Mouse (Mus musculus) heart, embryonic 14.5 days (tissue): ENCODE measurements at regions not wholly inside any gene's neighbourhood (a gene's known extent, or its start where the extent isn't known, plus 50 kb on each side); places are given as distances from the start of the nearest gene placed in this dataset.

Experiments used
- ATAC-seq: fragments of 200-750 bp; cut with Nextera tagmentation; 2 replicates; pipeline ENCODE4 v1.8.0; 2017; ENCODE audit warnings: low read depth, moderate TSS enrichment; ENCODE audit not compliant: insufficient number of reproducible peaks, insufficient read depth, low FRiP score
- H3K27ac ChIP-seq, 2 experiments: fragments of 200-500 bp in 1 of 2; fragments of 300-500 bp in 1 of 2; sonication (generic) in 1 of 2; replicated peaks in 1 of 2; 2 replicates each; pipeline ENCODE4 v1.5.1; 2012 to 2014; ENCODE audit warnings: low read depth in 2 of 2, low read length in 2 of 2, control low read depth in 1 of 2, mild to moderate bottlenecking in 1 of 2, mixed read lengths in 1 of 2; ENCODE audit not compliant: control insufficient read depth in 1 of 2, insufficient read depth in 1 of 2
- H3K27me3 ChIP-seq: fragments of 300-500 bp; sonication (generic); 2 replicates; pipeline ENCODE4 v1.6.1; 2014; ENCODE audit warnings: mild to moderate bottlenecking, low read length, control low read depth; ENCODE audit not compliant: control insufficient read depth, insufficient read depth
- H3K36me3 ChIP-seq: fragments of 300-500 bp; sonication (generic); 2 replicates; pipeline ENCODE4 v1.6.1; 2014; ENCODE audit warnings: mild to moderate bottlenecking, control low read depth, low read length, mixed read lengths; ENCODE audit not compliant: control insufficient read depth, insufficient read depth
- H3K4me1 ChIP-seq, 2 experiments: fragments of 200-500 bp in 1 of 2; fragments of 300-500 bp in 1 of 2; sonication (generic) in 1 of 2; 2 replicates each; pipeline ENCODE4 v1.6.1; 2012 to 2014; ENCODE audit warnings: low read length in 2 of 2, control low read depth in 1 of 2, mixed read lengths in 1 of 2; ENCODE audit not compliant: control insufficient read depth in 2 of 2, insufficient read depth in 2 of 2
- H3K4me2 ChIP-seq: fragments of 300-500 bp; sonication (generic); 2 replicates; pipeline ENCODE4 v1.6.1; 2014; ENCODE audit warnings: mild to moderate bottlenecking, low read length
- H3K4me3 ChIP-seq, 2 experiments: fragments of 200-500 bp in 1 of 2; fragments of 300-500 bp in 1 of 2; sonication (generic) in 1 of 2; 2 replicates each; pipeline ENCODE4 v1.5.1; 2012 to 2014; ENCODE audit warnings: low read length in 2 of 2, mild to moderate bottlenecking in 2 of 2, control low read depth in 1 of 2, low read depth in 1 of 2, moderate library complexity in 1 of 2; ENCODE audit not compliant: control insufficient read depth in 1 of 2, insufficient read depth in 1 of 2
- H3K9ac ChIP-seq: fragments of 300-500 bp; sonication (generic); 2 replicates; pipeline ENCODE4 v1.6.1; 2014; ENCODE audit warnings: mild to moderate bottlenecking, low read length
- H3K9me3 ChIP-seq: fragments of 300-500 bp; sonication (generic); 2 replicates; pipeline ENCODE4 v1.6.1; 2016; ENCODE audit warnings: low read length, control low read depth; ENCODE audit not compliant: control insufficient read depth
- WGBS: fragments of 180-500 bp; shearing (Covaris S2); extraction: QIAGEN DNeasy Blood & Tissue Kit; methylation state at CpG from one replicate; pipeline ENCODE4 v1.1.7; 2014; 5-methylcytosine and 5-hydroxymethylcytosine counted together

DNA sequence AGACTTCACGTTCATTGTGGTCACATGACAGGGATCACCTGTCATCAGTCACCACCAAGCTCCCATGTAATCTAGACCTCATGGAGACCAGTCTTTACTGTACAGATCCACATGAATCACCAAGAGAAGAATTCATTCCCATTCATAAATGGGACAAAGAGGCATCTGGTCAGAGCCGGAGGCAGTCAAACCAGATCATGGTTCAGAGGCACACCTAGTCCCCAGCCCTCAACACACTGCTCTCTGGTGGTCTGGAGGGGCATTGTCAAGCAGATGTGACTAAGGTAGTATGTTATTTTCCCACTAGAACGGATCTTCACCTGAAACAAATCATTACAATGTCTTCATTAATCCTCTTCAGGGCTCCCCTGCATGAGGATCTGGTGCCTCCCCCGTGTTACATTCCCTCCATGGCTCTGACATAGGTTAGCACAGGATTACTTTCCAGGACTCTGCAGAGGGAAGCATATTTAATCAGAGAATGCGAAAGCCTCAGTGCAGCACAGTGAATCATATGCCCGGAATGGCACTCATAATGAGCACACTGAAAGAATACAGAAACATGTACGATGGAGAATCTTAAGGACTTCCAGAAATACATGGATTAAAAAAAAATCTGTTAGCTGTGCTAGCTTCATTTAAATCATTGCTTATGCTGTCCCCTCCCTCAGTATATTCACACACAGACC lies 135.4 kb upstream of the Gas1 start:
- Histone ChIP-seq H3K9ac (no peak overlapping the region), H3K27ac (no peak overlapping the region), H3K4me1 (peaks cover 11 to 16% of the 10 kb centered on the region in 2 experiments), H3K27me3 (no peaks in the 10 kb centered on the region), H3K36me3 (no peaks in the 10 kb centered on the region), H3K4me2 (no peak overlapping the region), H3K4me3 (no peak overlapping the region), H3K9me3 (no peaks in the 10 kb centered on the region)
- ATAC-seq, result no peak
- WGBS, result 70% methylated on average over 7 of the region's 7 CpGs

DNA sequence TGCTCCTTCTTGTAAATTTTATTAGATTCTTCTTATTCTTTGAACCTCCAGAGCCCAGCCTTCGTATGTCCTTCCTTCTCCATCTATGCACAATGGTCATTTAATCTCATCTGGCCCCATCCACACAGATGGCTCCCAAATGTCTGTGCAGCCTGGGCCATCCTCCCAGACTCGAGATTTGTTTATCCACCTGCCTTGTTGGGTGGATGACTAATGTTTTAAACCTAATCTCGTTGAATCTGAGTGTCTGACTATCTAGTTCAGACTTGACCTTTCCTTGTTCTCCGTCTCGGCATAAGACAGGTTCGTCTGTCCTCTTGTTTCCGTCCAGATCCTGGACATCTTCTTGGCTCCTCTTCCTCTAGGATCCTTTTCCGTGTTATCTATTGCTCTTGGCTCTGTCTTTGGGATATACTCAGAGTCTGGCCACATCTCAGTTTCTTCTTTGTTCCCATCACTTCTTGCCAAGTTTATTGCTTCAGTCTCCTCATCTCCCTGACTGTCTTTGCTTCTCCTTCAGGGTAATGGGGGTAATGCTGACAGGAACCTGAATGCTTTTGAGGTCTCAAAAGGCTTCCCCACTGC lies 141.4 kb upstream of the Gas1 start:
- no peak overlapping the region for H3K4me2 ChIP-seq
- no peaks in the 10 kb centered on the region for H3K36me3 ChIP-seq
- WGBS, result 71% methylated on average over 8 of the region's 8 CpGs
- ATAC-seq, result no peak
- no peak overlapping the region for H3K4me3 ChIP-seq
- no peaks in the 10 kb centered on the region for H3K9me3 ChIP-seq
- no peak overlapping the region for H3K27ac ChIP-seq
- no peaks in the 10 kb centered on the region for H3K4me1 ChIP-seq
- no peak overlapping the region for H3K9ac ChIP-seq
- no peaks in the 10 kb centered on the region for H3K27me3 ChIP-seq

DNA sequence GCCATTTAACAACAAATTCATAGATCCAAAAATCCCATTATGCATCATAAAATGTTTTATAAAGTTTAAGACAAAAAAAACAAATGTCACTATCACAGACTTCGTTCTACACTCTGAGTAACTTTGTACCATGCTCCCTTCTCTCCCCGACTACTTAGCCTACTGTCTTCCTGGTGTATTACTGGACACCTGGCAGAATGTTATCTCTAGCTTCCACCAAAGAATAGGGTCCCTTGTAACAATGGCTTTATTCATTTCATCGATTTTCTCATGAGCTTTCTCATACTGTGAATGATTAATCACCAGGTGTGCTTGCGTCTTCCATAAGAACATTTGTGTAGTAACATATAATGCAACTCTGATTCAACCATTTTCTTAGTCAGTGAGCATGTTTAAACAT lies 142.1 kb upstream of the Gas1 start:
- Histone ChIP-seq H3K9me3 (no peaks in the 10 kb centered on the region), H3K4me2 (no peak overlapping the region), H3K4me1 (no peaks in the 10 kb centered on the region), H3K36me3 (no peaks in the 10 kb centered on the region), H3K9ac (no peak overlapping the region), H3K27ac (no peak overlapping the region), H3K27me3 (no peaks in the 10 kb centered on the region), H3K4me3 (no peak overlapping the region)
- WGBS, result 78% methylated on average over 4 of the region's 4 CpGs
- ATAC-seq, result no peak

DNA sequence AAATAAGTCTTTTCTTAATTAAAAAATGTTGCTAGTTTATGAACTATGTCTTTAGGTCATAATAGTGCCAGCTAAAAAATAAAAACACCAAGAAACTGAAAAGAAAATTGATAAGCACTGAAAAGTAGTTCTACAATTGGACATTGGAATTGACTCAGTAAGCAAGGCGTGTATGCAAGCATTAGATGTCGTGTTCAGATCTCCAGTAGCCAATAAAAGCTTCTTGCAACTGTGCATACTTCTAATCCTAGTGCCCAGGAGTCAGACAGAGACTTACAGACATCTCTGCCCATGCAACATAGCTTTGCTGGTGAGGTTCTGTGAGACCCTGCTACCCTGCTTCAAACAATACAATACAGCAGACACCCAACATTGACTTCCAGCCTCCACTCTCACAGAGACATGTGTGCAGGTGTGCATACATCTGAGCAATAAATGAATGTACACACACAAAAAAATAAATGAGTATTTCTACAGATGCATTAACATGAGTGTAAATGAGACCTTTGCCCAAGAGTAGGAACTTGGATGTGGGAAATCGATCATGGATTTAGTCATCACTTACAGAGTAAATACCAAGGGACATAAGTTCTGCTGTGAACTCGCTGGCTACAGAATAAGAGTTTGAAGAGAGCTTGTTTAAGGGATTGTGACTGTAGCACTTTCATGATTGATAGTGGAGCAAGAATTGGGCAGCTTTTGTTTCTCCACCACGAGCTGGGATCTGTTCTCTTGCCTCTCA lies 142.9 kb upstream of the Gas1 start:
- no peak overlapping the region for H3K4me3 ChIP-seq
- ATAC-seq, result no peak
- H3K36me3 ChIP-seq, result no peaks in the 10 kb centered on the region
- no peak overlapping the region for H3K27ac ChIP-seq
- no peak overlapping the region for H3K9ac ChIP-seq
- H3K27me3 ChIP-seq, result no peaks in the 10 kb centered on the region
- no peaks in the 10 kb centered on the region for H3K4me1 ChIP-seq
- no peaks in the 10 kb centered on the region for H3K9me3 ChIP-seq
- H3K4me2 ChIP-seq, result no peak overlapping the region
- WGBS, result 72% methylated on average over 5 of the region's 5 CpGs

DNA sequence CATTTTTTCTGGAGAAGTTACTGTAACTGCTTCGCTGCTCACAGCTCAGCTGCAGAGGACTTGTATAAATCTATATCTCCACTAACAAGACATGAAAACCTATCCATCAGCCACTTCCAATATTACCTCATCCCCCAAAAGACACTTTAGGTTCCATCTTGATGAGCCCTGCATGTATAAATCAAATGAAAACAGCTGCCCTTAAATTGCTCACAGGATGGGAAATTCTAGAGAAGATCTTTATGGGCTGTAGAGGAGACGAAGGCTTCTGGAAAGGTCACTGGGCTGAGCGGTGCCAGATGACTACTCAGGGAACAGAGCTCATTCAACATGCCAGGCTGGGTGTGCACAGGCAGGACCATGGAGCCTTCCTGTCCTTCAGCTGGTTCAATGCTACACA lies 145.4 kb upstream of the Gas1 start:
- WGBS, result 87% methylated on average over 3 of the region's 3 CpGs
- 0 out of 2 replicates have a peak, but pooled peaks cover 7% of the 10 kb centered on the region for H3K9me3 ChIP-seq
- H3K4me3 ChIP-seq, result no peak overlapping the region
- no peaks in the 10 kb centered on the region for H3K4me1 ChIP-seq
- no peaks in the 10 kb centered on the region for H3K27me3 ChIP-seq
- H3K9ac ChIP-seq, result no peak overlapping the region
- H3K36me3 ChIP-seq, result no peaks in the 10 kb centered on the region
- no peak overlapping the region for H3K4me2 ChIP-seq
- H3K27ac ChIP-seq, result no peak overlapping the region
- ATAC-seq, result no peak

DNA sequence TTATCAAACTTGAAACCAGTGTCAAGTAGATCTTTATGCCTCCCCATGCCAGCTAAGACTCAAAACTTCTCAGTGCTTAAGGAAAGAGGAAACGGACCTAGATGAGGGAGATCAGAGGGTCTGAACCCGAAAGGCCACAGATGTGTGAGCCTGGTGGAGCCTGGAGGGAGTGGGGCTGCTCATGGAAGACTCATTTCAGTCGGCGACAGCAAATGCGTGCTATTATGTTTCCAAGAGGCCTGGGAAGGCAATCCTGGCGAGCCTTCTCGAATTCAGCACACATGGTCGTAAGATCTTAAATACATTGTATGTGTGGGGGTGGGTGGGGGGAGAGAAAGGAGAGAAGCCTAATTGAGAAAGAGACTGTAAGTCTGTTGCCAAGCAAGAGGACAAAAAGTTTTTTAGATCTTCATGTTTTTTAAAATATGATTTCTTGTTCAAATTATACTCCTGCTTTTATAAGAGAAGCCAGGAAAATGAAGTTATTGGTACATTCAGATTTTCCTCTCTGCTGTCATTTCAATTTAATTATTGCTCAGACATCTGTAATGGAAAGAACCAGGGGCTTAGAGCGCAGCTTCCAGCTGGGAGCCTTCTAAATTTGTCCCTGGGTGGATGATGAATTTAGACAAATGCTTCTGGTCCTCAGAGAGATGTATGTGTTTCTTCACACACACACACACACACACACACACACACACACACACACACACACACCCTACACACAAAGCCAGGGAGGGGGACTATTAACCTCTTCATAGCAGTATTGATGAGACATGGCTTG lies 153.5 kb upstream of the Gas1 start:
- no peaks in the 10 kb centered on the region for H3K36me3 ChIP-seq
- no peak overlapping the region for H3K27ac ChIP-seq
- H3K4me3 ChIP-seq, result no peak overlapping the region
- ATAC-seq, result no peak
- WGBS, result 81% methylated on average over 9 of the region's 9 CpGs
- H3K9ac ChIP-seq, result no peak overlapping the region
- H3K9me3 ChIP-seq, result 0 out of 2 replicates have a peak, but pooled peaks cover 7% of the 10 kb centered on the region
- no peaks in the 10 kb centered on the region for H3K27me3 ChIP-seq
- no peak overlapping the region for H3K4me2 ChIP-seq
- H3K4me1 ChIP-seq, result no peaks in the 10 kb centered on the region

DNA sequence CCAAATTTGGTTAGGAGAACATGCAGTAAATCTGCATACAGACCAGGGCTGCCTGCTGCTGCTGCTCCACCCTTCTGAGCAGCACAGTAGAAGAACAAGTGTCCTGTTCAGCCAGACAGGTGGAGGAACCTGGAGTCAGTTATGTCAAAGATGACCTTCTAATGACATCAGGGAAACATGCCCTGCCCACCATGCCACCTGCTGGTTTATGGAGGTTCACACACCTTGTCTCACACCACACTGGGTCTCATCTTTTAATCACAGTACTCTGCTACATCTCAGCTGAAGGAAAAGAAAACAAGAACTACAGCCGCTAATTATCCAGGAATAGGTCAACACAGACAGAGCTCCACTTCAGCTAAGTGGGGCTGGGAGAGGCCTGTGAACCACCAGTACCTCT lies 159.0 kb upstream of the Gas1 start:
- WGBS, result 30% methylated on average over 1 of the region's 1 CpGs
- no peak for ATAC-seq
- H3K4me2 ChIP-seq, result no peak overlapping the region
- no peaks in the 10 kb centered on the region for H3K36me3 ChIP-seq
- H3K9ac ChIP-seq, result no peak overlapping the region
- H3K9me3 ChIP-seq, result peaks cover 3% of the 10 kb centered on the region; the same call in 1 of the 2 replicates
- H3K27ac ChIP-seq, result no peak overlapping the region
- H3K27me3 ChIP-seq, result no peaks in the 10 kb centered on the region
- H3K4me1 ChIP-seq, result peaks cover 9 to 10% of the 10 kb centered on the region in 2 experiments; a peak in 2 of 4 replicates
- H3K4me3 ChIP-seq, result no peak overlapping the region
